Mouse (Mus musculus): Measurements from ENCODE around the gene Hp.

The Hp gene

DNA sequence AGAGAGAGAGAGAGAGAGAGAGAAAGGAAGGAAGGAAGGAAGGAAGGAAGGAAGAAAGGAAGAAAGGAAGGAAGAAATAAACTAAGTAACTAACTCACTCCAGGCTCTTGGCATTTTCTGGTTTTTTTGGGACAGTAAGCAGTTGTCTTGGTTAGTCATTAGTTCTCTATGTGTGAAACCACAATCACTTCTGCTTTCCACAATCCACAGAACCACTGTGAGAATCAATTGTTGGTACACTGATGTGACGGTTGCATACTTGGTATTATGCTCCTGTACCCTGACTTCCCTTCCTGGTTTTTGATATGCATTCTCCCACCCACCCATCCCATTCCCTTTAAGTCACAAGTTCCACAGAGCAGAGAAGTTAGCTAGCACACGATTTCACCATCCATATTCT is 15.1 kb downstream of the Hp start:
- DNase-seq: no peak

DNA sequence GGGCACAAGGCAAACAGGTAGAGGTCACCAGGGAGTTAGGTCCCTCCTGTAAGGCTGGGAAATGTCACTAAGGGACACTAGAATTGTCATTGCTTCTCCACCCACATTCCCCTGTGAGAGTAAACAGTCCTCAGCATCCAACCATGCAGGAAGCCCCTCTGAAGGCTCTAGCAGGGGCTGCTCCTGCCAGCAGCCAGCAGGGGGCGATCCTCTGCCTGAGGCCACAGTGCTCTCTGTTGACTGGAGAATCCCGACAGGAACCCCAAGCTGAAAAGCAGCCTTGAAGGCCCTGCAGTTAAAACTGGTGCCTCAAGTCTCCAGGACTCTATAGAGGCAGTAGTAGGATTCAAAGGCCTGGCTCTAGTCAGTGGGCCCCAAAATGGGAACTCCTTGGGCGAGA is 27.3 kb downstream of the Hp start:
- DNase-seq: no peak

DNA sequence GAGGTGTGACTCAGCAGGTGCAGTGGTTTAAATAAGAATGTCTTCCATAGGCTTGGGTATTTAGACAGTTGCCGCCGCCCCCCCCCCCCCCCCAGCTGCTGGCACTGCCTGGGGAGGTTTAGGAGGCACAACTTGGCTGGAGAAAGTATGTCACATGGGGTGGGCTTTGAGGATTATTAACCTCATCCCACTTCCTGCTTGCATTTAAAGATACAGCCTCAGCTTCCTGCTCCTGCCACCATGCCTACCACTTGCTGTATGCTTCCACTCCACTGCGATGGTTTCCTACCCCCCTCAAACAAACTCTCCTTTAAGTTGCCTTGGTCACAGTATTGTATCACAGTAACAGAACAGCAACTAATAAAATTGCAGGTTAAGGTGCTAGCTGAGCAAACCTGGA is 34.9 kb downstream of the Hp start:
- DNase-seq: no peak

DNA sequence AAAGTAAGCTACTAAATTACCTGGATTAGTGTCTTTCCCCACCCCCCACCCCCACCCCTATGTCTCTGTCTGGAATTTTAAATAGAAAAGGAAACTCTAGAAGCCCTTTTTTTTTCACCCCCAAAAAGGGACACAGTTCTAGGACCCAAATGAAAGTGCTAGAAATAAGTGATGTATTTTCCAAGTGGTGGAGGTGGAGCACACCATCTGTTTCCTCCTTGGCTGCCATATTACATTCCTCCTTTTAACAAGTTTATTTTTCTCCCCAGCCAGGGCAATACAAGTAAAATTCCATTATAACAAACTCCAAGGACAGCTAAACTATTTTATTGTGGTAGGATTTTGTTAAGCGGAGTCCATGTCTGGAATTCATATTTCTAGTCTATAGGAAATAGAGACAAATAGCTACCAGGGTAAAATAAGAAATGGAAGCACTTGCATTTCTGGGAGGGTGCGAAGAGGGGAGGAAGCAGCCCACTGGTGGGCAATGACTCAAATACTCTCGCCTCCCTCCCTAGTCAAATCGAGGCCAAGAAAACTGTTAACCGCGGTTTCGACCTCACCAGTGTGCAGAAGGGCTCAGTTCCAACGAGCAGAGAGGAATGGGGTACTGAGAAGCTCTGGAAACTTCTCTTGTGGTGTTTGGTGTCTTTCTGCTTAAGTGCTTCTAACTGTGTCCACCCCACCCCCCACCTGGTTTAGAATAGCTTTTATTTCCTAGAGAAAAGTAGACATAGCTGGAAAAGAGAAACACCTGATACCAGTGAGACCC is 36.0 kb downstream of the Hp start:
- DNase-seq: no peak

DNA sequence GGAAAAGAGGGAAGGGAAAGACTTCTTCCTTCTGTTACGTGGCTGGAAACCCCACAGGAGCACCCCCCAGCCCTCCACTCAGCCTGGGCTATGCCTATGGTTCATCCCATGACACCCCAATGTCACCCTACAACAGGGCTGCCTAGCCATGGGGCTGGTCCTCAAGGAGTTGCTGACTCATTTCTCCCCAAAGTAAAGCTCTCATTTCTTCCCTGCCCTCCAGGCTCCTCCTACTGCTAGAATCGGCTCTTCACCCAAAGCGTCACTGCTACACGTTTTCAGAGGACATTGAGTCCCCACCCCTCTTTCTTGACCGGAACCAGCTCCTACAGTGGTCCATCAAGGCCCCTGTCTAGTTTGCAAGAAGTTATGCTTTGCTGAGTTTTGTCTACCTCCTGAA is 36.8 kb downstream of the Hp start:
- DNase-seq: no peak

DNA sequence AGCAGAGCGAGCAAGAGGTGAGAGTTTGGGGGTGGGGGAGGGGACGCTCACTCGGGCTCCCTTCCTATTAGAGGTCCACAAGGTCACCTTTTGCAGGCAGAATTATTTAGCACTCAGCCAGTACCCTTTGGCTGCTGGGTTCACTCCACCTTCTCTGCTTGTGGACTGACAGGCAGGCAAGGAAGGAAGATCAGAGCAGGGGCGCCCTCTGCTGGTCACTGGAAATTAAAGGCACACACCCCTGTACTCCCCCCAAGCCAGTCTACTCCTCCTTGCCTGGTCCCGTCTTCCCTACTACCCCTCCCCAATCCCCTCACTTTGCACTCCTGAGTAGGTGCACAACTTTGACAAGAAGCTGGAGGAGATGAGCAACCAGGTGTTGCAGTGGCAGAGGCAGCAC is 42.3 kb downstream of the Hp start:
- DNase-seq: peak; percentile 33

DNA sequence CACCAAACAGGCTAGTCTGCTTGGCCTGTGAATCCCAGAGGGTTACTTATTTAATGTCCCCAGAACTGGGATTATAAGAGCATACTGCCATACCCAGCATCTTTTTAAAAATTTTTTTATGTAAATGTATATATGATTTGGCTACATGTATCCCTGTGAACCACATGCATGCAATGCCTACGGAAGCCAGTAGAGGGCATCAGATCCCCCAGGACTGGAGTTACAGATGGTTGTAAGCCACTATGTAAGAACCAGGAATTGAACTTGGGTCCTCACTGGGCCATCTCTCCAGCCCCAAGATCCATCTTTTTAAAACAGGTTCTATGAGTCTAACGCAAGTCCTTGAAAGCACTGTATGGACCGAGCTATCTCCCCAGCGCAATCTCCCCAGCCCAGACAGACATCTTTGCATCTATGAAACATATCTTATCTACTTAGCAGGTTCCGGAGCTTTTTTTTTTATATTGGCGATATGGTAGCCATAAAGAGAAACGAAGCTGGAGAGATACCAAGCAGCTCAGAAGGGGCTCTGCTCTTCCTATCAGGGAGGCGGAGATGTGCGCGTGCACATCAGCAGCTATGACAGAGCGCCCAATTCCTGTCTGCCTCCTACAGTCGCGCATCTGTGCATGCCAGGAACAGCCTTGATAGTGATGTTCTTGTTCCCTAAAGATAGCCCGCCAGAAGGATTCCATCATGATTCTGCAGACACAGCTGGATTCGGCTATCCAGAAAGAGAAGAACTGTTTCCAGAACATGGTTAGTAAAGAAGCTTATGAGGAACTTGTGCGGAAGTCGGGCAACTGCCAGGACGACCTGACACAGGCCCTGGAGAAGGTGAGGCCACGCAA is 43.6 kb downstream of the Hp start:
- no peak for DNase-seq

All from cerebellum, adult 9-11 months (tissue).